Mouse (Mus musculus) cerebellum, adult (tissue): ENCODE results near the gene Arhgap15.
A peak's percentile ranks its signal among the peaks of the same experiment; 100 is the strongest.

Source experiments
- ATAC-seq: cut with Nextera tagmentation; 2 replicates; pipeline ENCODE4 v1.9.2; 2017; ENCODE audit warnings: mild to moderate bottlenecking, moderate library complexity, mixed read lengths; ENCODE audit not compliant: insufficient number of reproducible peaks, low FRiP score, low TSS enrichment

Gene Arhgap15

DNA sequence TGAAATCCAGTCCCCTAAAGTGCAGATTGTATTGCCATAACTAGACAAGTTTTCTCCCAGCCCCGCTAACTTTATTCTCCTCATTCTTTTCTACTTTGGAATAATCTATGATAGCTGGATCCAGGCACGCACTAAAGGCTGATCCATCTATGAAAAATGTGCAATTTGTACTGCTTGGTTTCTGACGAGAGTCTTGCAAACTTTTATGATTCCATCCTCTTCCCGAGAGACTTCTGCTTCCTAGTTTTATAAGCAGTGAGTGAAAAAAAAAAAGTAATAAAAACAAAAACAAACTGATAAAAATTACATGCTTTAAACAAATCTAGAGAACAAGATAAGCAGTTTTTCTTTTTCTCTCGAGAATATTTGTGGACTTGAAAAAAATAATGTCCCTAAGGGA, 398.9 kb downstream of the Arhgap15 start:
- ATAC-seq, result no peak

DNA sequence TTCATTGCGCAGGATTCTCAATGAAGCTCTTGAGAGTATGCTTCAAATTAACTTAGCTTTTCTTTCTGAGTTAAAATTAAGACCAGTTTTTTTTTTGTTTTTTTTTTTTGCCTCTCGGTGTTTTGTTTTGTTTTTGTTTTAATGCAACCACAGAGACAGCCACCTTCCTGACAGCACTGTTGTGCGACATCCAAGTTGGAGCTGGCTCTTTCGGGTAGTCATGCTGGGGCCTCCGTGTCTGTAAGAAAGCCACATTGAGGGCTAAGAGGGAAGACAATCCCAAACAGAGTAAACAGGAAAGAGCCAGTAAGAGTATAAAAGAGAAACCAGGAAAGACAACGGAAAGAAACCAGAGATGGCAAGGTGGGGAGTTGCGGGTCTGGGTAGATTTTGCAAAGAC, 399.3 kb downstream of the Arhgap15 start:
- no peak for ATAC-seq

DNA sequence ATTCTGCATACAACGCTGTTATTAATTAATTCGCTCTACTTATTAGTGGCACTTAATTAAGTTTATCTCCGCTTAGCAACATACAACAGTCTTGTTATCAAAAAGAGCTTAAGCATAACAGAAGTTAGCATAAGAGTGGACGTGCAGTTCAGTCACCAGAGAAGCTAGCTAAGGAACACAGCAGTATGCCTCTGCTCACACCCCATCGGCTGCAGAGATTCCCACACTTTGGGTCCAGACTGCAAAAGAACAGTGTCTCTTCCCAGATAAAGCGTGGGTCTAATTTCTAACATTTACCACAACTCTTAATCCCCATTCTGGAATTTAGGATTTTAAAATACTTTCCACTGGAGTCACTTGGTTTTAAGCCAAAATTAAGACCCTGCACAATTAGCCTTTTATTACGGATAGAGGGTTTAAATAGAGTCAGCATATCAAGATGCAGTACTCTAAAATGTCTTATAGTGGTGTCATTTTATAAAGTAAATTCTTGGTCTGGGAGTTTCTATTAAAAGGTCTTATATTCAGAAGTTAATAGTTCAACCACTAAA, 400.0 kb downstream of the Arhgap15 start:
- ATAC-seq, result no peak

DNA sequence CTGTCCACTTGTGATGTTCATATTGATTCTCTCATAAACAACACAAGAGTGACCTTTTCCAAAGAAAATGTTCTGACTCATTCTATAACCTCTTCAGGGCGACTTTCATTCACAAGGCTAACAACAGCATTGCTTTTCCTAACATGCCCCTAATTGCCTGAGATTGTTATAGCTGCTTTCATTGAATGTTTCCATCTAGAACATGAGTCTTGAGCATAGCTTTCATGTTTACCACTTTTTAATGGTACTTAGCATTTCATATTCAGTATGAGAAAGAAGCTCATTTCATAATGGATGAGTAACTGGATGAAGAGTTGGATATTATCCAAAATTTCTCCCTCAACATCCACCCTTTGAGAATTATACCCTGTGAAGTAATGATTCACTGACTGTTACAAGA, 403.7 kb downstream of the Arhgap15 start:
- no peak for ATAC-seq

DNA sequence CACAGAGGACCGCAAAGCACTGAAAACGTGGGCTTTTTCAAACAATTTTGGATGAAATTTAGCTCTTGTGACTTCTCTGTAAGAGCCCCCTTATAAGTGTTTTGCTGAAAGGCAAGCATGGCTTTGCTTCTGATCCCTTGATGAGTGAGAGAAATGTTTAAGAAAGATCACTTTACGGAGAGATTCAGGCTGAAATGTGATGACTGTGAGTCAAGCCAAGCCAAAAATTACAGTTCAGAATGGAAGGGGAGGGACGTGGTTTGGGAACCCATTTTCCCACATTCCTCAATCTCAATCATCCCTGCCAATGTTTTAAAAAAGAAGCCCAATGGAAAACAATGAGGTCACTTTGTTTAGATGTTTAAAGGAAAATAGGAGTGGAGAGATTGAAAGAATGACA, 411.7 kb downstream of the Arhgap15 start:
- ATAC-seq, result no peak

DNA sequence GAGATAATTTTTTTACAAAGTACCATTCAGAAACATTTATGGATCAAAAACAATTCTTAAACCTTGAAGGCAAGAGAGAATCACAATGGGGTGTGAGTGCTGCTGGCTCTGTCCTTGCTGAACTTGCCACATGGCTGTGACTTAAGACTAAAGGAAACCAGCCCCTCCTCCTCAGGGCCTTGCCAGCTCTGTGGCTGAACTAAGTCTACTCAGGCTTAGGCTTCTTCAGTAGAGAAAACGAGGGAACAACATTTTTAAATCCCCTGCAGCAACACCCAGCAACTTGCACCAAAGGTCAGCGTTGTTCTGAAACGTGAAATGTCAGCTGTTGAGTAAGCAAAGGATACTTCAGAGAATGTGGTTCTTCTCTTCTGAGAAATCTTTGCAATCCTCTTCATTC, 417.2 kb downstream of the Arhgap15 start:
- no peak for ATAC-seq

DNA sequence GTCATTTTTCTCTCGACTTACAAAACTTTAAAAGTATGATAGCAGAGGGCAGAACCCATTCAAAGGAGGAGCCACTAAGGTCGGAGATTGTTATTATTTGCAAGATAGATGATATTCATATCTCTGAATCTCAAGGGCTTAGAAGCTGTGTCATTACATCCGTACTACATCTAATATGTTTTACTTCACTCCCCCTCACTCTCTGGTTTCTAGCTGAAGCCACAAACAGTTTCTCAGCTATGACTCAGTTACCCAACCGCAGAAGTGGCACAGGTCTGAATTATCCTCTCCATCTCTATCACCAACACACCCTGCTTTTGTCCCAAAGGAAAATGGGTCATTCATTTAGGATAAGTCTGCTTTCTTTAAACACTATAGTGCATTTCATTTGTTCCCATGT, 418.1 kb downstream of the Arhgap15 start:
- ATAC-seq, result no peak

DNA sequence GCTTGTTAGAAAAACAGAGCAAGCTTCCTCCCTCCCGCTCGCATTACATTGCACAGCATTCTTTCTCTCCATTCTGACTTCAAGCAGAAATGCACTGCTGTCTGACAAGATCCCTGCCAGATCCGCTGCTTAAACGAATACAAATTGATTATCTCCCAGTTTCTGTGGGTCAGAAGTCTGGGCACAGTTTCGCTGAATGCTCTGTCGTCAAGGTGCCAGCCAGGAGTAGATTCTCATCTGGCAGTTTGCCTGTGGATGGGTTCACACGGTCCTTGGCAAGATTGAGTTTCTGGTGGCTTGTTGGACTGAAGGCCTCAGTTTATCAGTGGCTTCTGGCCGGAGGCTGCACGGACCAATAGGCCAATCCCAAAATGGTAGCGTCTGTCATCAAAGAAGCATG, 435.9 kb downstream of the Arhgap15 start:
- ATAC-seq, result no peak

DNA sequence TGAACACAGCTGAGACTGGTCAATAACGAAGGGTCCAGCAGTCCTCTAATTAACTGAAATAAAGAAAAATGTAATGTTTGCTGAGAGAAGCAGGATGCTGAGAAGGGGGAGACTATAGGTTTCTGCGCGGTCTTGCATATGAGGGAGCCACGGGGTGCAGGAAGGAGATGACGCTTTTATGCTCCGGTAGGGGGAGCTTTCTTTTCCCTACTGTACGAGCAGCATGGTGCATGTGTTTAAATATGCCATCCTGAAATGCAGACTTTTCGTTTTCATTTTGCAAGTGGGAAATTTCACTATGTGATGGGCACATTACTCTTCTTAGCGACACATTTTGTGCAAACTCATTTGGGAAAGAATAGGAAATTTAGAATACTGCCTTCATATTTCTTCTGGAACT, 442.1 kb downstream of the Arhgap15 start:
- ATAC-seq, result no peak

DNA sequence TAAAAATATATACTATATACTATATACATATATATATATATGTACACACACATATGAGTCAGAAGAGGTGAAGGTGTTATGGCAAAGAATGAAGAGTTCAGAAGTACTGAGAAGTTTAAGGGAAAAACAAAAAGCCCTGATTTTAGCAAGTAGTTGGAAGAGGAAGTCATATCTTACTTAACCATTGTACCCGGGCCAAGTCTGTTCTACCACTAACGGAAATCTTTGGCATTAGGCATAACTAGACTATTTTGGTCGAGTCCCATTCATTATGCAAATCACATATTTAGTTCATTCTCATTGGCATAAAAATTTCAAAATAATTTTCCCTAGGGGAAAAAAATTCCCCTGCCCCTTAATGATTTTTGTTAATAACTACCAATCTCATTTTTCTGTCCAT, 443.4 kb downstream of the Arhgap15 start:
- ATAC-seq, result no peak

DNA sequence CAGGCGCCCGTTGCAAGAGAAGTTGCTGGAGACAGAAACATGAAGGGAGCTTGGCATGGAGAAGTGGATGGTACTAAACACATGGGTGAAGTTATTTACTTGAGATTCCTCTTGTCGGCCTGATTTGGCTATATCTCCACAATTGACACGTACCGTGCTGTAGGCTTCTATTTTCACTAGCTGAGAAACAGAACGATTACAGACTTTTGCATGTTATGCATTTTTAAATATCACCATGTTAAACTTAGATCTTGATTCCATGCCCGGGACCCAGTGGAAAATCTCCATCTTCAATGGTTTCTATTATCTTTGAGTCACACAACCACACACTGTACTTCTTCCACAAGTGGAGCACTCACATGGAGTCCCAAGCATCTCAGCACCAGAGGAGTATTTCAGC, 466.9 kb downstream of the Arhgap15 start:
- no peak for ATAC-seq

DNA sequence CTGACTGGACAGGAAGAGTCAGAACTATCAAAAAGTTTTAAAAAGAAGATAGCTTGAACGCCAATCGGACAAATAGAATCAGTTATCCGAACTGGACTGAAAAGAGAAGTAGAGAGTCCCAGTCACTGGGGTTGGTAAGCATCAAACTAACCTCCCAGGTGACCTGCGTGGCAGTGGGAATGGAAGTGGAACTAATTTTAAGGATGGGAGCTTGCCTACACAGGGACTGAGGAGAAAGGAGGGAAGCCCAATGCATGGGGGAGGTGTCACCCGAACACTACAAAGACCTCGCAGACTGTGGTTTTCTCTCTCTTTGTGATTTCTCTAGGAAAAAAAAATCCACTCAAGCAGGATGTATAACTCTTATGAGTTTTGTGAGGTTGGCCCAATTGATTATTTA, 469.2 kb downstream of the Arhgap15 start:
- no peak for ATAC-seq

DNA sequence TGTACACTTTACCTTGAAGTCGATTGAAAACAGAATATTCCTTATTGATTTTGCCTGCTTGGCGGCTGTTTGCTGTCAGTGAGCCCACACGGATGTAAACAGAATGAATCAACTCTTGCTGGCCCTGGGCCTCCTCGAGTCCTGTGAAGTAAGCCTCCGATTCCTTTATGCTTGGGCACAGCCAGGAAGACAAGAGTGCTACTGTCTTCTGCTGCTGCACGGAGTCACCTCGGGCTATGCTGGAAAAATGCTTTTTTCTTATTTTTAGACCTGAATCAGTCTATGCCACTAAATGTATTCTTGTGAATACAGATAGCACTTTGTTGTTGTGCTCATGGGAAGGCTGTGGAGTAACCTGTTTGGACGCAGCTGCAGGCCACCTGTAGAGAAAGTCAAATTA, 469.7 kb downstream of the Arhgap15 start:
- ATAC-seq, result no peak

DNA sequence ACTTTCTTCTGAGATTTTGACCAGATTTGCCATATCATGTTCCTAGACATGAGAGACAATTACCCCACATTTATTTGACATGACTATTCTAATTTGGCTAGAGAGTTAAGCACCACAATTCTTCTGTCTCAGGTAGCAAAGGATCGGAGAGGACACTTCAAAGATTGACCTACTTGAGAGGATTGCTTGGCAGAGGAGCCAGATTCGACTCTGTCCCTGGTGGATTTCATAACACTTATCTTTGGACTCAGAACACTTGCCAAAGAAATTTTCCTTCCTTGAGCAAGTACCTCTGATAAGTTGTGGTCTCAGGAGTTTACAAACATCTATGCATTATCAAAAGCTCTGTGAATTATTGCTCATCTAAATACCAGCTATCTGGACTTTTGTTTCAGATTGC, 473.1 kb downstream of the Arhgap15 start:
- no peak for ATAC-seq

DNA sequence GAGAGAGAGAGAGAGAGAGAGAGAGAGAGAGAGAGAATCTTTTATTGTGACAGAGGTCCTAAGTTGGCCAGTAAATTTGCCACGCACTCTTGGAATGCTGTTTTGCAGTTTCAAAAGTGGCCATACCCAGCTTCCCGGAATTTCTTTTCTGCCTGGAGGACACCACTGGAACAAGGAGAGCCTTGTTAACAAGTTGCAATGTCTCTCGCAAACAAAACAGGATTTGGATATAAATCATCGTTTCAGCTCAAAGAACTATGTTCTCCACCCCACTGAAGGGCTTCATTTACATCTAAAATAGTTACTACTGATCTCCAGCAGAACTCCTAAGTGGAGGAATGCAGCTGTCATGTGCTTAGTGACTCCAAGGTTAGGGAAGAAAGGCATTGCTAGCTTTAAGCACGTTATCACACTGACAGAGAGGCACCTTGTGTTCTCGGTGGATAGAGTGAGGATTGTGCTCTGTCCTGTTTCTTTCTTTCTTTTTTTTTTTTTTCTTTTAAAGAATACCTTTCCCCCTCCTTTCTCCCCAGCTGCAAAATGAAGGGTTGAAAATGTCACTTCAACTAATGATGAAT, 473.6 kb downstream of the Arhgap15 start:
- no peak for ATAC-seq

DNA sequence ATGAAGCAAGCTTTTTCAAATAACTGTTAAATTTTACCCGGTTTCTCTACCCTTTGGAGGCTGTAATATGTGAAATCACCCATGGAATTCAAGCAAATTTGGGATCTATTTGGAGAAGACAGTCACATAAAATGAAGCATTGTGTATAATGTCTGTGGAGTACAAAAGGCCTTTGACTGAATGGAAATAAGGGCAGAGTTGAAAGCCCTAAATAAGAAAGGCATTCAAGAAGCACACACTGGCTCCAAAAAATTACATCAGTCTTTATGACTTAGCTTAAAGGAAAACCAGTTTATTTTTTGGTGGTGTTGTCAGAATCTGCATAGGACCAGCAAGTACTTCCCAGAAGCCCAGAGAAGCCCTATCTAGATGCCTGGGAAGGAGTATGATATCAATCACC, 486.2 kb downstream of the Arhgap15 start:
- no peak for ATAC-seq

DNA sequence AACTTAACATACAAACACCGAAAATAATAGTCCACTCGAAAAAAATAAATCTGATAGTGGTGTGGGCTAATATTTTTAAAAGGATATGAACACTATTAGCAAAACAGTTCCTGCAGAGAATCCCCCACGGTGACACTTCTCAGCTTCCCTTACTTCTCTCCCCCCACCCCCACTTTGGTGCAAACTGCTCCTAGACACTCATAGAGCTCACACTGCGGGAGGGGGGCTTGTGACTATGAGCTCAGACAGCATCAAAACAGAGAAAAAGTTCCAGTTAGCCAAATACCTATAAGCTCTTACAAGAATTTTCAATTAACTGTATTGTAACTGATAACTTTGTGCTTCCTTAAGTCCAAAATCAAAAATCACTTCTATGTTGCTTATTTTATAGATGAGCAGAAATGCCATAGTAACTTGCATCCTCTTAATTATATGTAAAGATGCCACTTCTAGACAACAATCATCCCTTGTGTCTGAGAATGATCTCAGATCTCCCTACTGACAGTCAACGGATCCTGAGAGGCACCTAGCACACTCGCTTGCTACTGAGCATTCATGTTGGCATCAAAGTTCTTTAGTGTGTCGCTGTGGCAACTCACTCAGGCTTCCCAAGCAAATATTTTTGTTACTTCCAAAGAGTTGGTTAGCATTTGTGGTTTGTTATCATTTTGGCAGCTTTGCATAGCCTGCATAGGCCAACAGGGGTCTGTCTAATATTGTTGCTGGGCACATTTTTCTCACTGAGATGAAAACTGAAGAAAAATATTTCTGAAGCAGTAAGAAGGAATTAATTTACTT, 493.2 kb downstream of the Arhgap15 start:
- no peak for ATAC-seq

DNA sequence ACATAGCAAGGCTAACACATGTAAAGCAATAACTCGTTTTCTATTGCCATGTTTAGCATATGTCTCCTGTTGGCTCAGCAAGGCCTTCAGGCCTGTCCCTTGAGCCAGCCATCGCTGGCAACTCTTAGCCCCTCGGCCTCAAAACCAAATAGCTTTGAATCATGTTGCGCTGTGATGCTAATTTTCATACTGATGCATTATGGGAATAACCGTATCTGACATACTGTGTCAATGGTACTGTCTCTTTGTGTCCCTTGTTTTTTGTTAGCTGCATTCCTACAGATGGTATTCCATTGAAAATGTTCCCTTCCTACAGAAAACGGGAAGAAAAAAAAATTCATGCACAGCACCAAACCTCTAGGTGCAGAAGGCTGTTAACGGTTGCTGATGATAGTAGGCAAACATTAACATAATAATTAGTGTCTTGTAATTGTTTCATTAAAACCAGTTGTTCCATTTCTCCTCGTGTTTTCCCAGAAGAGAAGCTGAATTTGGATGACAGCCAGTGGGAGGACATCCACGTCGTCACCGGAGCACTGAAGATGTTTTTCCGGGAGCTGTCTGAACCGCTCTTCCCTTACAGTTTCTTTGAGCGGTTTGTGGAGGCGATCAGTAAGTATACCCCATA, 494.1 kb downstream of the Arhgap15 start:
- no peak for ATAC-seq

DNA sequence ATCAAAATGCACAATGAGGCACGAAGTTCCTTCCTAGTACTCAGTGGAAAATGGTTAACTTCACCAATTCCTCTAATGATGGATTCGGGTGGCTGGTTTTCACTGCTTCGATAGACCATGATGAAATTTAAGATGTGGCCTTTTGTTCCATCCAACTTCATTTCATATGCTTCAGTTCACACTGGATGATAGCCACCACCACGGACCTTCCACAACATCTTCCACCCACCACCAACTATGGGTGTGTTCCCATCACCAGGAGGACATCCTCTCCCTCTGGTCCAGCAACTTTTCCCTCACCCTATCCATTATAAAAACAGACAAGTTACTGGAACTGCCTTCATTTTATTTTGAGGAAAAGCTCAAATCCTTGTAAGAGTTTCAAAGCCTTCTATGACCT, 506.7 kb downstream of the Arhgap15 start:
- ATAC-seq, result no peak

DNA sequence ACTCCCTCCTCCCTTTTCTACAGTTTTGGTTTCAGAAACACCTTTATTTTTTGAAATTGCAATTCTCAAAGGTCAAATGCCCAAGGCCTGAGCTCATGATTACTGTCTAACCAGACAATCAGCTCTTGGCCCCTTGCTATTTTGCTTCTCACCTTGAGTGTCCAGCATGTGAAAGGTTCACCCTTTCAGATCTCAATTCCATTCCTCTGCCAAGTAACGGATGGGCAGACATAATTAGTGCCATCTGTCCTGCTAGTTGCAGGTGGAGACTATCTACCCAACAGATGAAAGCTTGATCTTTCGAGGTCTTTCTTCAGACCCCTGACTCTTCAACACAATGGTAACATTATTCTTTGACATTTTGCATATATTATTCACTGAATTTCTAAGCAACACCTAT, 509.3 kb downstream of the Arhgap15 start:
- peak; percentile 79 for ATAC-seq

DNA sequence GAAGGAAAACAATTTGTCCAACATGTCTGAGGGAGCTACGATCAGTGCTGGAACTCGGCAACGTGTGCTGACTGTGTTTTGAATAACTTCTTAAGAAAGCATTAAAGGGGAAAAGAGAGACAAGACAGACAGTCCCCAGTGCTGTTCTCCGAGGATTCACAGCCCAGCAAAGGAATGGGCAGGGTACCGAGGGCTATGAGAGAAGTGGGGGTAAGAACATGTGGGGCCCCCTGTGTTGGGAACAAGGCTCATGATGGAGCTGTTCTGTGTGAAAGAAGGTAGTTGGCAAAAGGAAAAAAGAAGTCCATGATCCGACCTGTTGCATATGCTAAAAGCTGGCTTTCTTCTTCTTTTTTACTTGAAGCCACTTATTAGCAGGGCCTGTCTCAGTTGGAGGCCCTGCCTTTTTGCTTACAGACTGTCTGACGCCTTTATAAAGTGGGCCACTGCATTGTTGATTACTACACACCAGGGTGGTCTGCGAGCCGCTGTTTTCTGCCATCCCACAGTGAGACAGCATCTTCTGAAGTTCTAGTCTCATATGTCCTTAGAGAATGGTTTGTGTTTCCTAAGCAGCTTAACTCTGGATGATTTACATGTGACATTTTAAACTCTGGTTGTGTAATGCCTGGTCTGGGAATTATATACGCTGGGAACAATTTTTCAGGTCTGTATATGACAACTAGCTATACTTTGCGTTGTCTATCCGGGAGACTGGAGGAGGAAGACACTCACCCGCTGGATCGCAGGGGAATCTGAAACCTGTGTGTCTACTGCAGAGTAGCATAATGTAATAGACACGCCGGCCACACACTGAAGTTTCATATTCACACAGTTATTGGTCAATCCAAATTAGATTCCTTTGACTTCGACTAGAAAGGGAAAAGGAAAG, 523.1 kb downstream of the Arhgap15 start:
- ATAC-seq, result no peak
